Mouse (Mus musculus) brain, embryonic 14.5 days (tissue): ENCODE measurements at regions not wholly inside any gene's neighbourhood (a gene's known extent, or its start where the extent isn't known, plus 50 kb on each side); places are given as distances from the start of the nearest gene placed in this dataset.

Experiments used
- CTCF ChIP-seq: fragments of 200-500 bp; IDR thresholded peaks from 2 replicates; pipeline ENCODE4 v1.5.1; 2012; ENCODE audit warnings: inconsistent platforms, mild to moderate bottlenecking, moderate library complexity, borderline replicate concordance; ENCODE audit not compliant: insufficient read depth, insufficient read length; ENCODE audit errors: extremely low read depth
- POLR2A ChIP-seq: fragments of 200-500 bp; IDR thresholded peaks from 2 replicates; pipeline ENCODE4 v1.6.1; 2012; ENCODE audit warnings: mild to moderate bottlenecking, inconsistent platforms, borderline replicate concordance; ENCODE audit not compliant: poor library complexity, insufficient read depth, insufficient read length, severe bottlenecking; ENCODE audit errors: extremely low read depth

DNA sequence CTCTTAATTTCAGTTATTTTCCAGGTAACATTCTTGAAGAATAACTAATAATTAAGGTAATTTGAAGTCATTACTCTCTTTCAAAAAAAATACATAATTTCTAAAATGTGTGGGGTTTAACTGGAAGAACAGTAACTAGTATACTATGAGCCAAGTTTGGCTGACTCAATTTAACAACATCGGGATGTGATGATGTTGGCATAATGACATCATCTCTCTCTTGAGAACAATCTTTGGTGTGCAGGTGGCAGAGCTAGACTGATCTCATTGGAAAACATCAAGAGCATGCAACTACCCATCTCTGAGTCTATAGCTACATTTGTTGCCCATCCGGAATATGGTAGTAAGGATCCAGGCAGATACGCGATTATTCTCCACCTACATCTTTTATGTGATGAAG is 1251.7 kb upstream of the Zeb2 start:
- no peak for TF ChIP-seq POLR2A
- TF ChIP-seq CTCF: no peak
